Mouse (Mus musculus) erythroblast, embryonic 14.5 days (primary cell): Measurements from ENCODE around the gene Opn4. TPM values are rescaled to one million over a fixed set of nuclear protein-coding genes. Genes with fewer than 3 reads are reported as not detected.

ENCODE experiments used
- H3K27me3 ChIP-seq: 2 replicates; pipeline ENCODE4 v1.6.1; 2012; ENCODE audit warnings: inconsistent platforms; ENCODE audit not compliant: control insufficient read depth
- H3K36me3 ChIP-seq: 2 replicates; pipeline ENCODE4 v1.6.1; 2012; ENCODE audit warnings: mild to moderate bottlenecking, inconsistent platforms; ENCODE audit not compliant: control insufficient read depth
- H3K4me1 ChIP-seq: 2 replicates; pipeline ENCODE4 v1.6.1; 2012; ENCODE audit warnings: inconsistent platforms; ENCODE audit not compliant: control insufficient read depth
- H3K4me3 ChIP-seq: replicated peaks from 2 replicates; pipeline ENCODE3; 2012; ENCODE audit warnings: moderate library complexity, mild to moderate bottlenecking, inconsistent platforms
- H3K9me3 ChIP-seq: 2 replicates; pipeline ENCODE4 v1.6.1; 2012; ENCODE audit warnings: low read length, inconsistent platforms, mixed read lengths; ENCODE audit not compliant: control insufficient read depth
- GATA1 ChIP-seq: IDR thresholded peaks from 2 replicates; pipeline ENCODE4 v1.6.1; 2012; ENCODE audit warnings: low read length, inconsistent platforms, mixed read lengths
- TAL1 ChIP-seq: IDR thresholded peaks from 3 replicates; pipeline ENCODE4 v1.6.1; 2012; ENCODE audit warnings: low read length, inconsistent platforms, mixed read lengths
- polyA plus RNA-seq: library from polyadenylated mRNA; stranded (reverse); fragments of >175 nt; gene quantifications from 2 replicates; pipeline ENCODE4 v1.2.3, GENCODE M21; 2012

Gene Opn4
- polyA plus RNA-seq, 1 experiment = not detected

GRCm38 (mm10) chr14:34554047-34554446, 45.9 kb downstream of the Opn4 start:
- Histone ChIP-seq H3K4me3 (no peak overlapping the region), H3K9me3 (no peaks in the 10 kb centered on the region), H3K27me3 (peaks cover 19% of the 10 kb centered on the region), H3K4me1 (peaks cover 4% of the 10 kb centered on the region), H3K36me3 (no peaks in the 10 kb centered on the region)
- no peak for TF ChIP-seq GATA1
- TF ChIP-seq TAL1 = no peak

GRCm38 (mm10) chr14:34553470-34553869, 46.5 kb downstream of the Opn4 start:
- H3K4me3 ChIP-seq = no peak overlapping the region
- peaks cover 10% of the 10 kb centered on the region for H3K4me1 ChIP-seq
- no peaks in the 10 kb centered on the region for H3K36me3 ChIP-seq
- H3K9me3 ChIP-seq = no peaks in the 10 kb centered on the region
- TF ChIP-seq GATA1 (no peak), TAL1 (no peak)
- H3K27me3 ChIP-seq = peaks cover 25% of the 10 kb centered on the region

GRCm38 (mm10) chr14:34552226-34552625, 47.7 kb downstream of the Opn4 start:
- no peaks in the 10 kb centered on the region for H3K36me3 ChIP-seq
- H3K4me1 ChIP-seq = peaks cover 11% of the 10 kb centered on the region
- H3K9me3 ChIP-seq = no peaks in the 10 kb centered on the region
- H3K4me3 ChIP-seq = no peak overlapping the region
- peaks cover 37% of the 10 kb centered on the region for H3K27me3 ChIP-seq
- TF ChIP-seq TAL1 = no peak
- TF ChIP-seq GATA1 = no peak

- peaks cover 51% of the 10 kb centered on the region for H3K27me3 ChIP-seq
- H3K4me3 ChIP-seq = peak overlapping the region; percentile 55
- TF ChIP-seq TAL1 (no peak), GATA1 (no peak)
- H3K9me3 ChIP-seq = no peaks in the 10 kb centered on the region
- H3K36me3 ChIP-seq = no peaks in the 10 kb centered on the region
- peaks cover 11% of the 10 kb centered on the region for H3K4me1 ChIP-seq
Observed at GRCm38 (mm10) chr14:34549004-34549671, 50.8 kb downstream of the Opn4 start.

GRCm38 (mm10) chr14:34548391-34549001, 51.4 kb downstream of the Opn4 start:
- H3K27me3 ChIP-seq = peaks cover 48% of the 10 kb centered on the region
- H3K9me3 ChIP-seq = no peaks in the 10 kb centered on the region
- H3K36me3 ChIP-seq = no peaks in the 10 kb centered on the region
- peak overlapping the region; percentile 55 for H3K4me3 ChIP-seq
- TF ChIP-seq GATA1 = no peak
- no peak for TF ChIP-seq TAL1
- peaks cover 11% of the 10 kb centered on the region for H3K4me1 ChIP-seq

GRCm38 (mm10) chr14:34544545-34544944, 55.4 kb downstream of the Opn4 start:
- no peaks in the 10 kb centered on the region for H3K9me3 ChIP-seq
- no peaks in the 10 kb centered on the region for H3K36me3 ChIP-seq
- TF ChIP-seq TAL1 (no peak), GATA1 (no peak)
- peaks cover 11% of the 10 kb centered on the region for H3K4me1 ChIP-seq
- no peak overlapping the region for H3K4me3 ChIP-seq
- peaks cover 46% of the 10 kb centered on the region for H3K27me3 ChIP-seq

GRCm38 (mm10) chr14:34544001-34544400, 55.9 kb downstream of the Opn4 start:
- Histone ChIP-seq H3K4me3 (no peak overlapping the region), H3K27me3 (peaks cover 41% of the 10 kb centered on the region), H3K4me1 (peaks cover 6% of the 10 kb centered on the region), H3K36me3 (no peaks in the 10 kb centered on the region), H3K9me3 (no peaks in the 10 kb centered on the region)
- TF ChIP-seq GATA1 (no peak), TAL1 (no peak)

GRCm38 (mm10) chr14:34543596-34543995, 56.3 kb downstream of the Opn4 start:
- H3K9me3 ChIP-seq = no peaks in the 10 kb centered on the region
- H3K27me3 ChIP-seq = peaks cover 37% of the 10 kb centered on the region
- no peaks in the 10 kb centered on the region for H3K36me3 ChIP-seq
- H3K4me1 ChIP-seq = peaks cover 2% of the 10 kb centered on the region
- TF ChIP-seq TAL1 (no peak), GATA1 (no peak)
- no peak overlapping the region for H3K4me3 ChIP-seq

- Histone ChIP-seq H3K4me1 (no peaks in the 10 kb centered on the region), H3K36me3 (no peaks in the 10 kb centered on the region), H3K4me3 (no peak overlapping the region), H3K27me3 (peaks cover 20% of the 10 kb centered on the region), H3K9me3 (no peaks in the 10 kb centered on the region)
- TF ChIP-seq TAL1 = no peak
- TF ChIP-seq GATA1 = no peak
Observed at GRCm38 (mm10) chr14:34541896-34542295, 58.0 kb downstream of the Opn4 start.

- Histone ChIP-seq H3K9me3 (no peaks in the 10 kb centered on the region), H3K36me3 (no peaks in the 10 kb centered on the region), H3K4me3 (no peak overlapping the region), H3K4me1 (no peaks in the 10 kb centered on the region), H3K27me3 (peaks cover 14% of the 10 kb centered on the region)
- TF ChIP-seq TAL1 = no peak
- no peak for TF ChIP-seq GATA1
Observed at GRCm38 (mm10) chr14:34540685-34541162, 59.2 kb downstream of the Opn4 start.

Other genes starting within 250 kb of the Opn4 start
- gene Fam25c, start 244.7 kb downstream of the Opn4 start, polyA plus RNA-seq = not detected in 2 replicates
- not detected in 2 replicates for gene Sncg, start 225.4 kb downstream of the Opn4 start, polyA plus RNA-seq
- 0.01 TPM in 1 of 2 replicates, not detected in the other for gene Mmrn2, start 224.7 kb downstream of the Opn4 start, polyA plus RNA-seq
- gene Bmpr1a, start 96.8 kb downstream of the Opn4 start, polyA plus RNA-seq = not detected in 2 replicates
- gene 9230112D13Rik, start 77.3 kb downstream of the Opn4 start, polyA plus RNA-seq = 0.05 TPM in 1 of 2 replicates, not detected in the other
- not detected in 2 replicates for gene Ldb3, start 11.5 kb downstream of the Opn4 start, polyA plus RNA-seq
- gene Wapl, start 73.8 kb upstream of the Opn4 start, polyA plus RNA-seq = 0.77 and 1.1 TPM in 2 replicates
- gene Grid1, start 220.0 kb upstream of the Opn4 start, polyA plus RNA-seq = not detected in 2 replicates